Mouse (Mus musculus): ENCODE results near the gene Tmc3. TPM values are rescaled to one million over a fixed set of nuclear protein-coding genes. Genes with fewer than 3 reads are reported as not detected.

Tmc3 gene
- total RNA-seq, 4 experiments from 2014 or later: 0.41 to 0.75 (median 0.49) TPM

GRCm38 (mm10) chr7:83667936-83668645, 83.4 kb downstream of the Tmc3 start:
- DNase-seq (ENCODE audit: low spot score in 2 of 2): peak in 1 of 2 experiments; percentile 1

GRCm38 (mm10) chr7:83668724-83669123, 84.0 kb downstream of the Tmc3 start:
- DNase-seq (ENCODE audit: low spot score in 2 of 2): peak in 1 of 2 experiments; percentile 54

GRCm38 (mm10) chr7:83671573-83671972, 86.8 kb downstream of the Tmc3 start:
- peak in 1 of 2 experiments; percentile 0 for DNase-seq (ENCODE audit: low spot score in 2 of 2)

Other genes starting within 250 kb of the Tmc3 start
- gene Stard5, start 47.0 kb downstream of the Tmc3 start, total RNA-seq (2022): 10 to 100 TPM; 15.7 to 21.4 (median 20.7) TPM
- gene Il16, start 160.8 kb downstream of the Tmc3 start, total RNA-seq (2022): 10 to 100 TPM; 48.4 to 58.4 (median 54.1) TPM
- gene Cfap161, start 210.0 kb downstream of the Tmc3 start, total RNA-seq (2022): 1 to 10 TPM; 1.2 to 2.2 (median 1.8) TPM

Measured in layer of hippocampus, adult 8-10 months (tissue).